Mouse (Mus musculus) midbrain, postnatal 0 days (tissue): ENCODE results near the gene Rock2. TPM values are rescaled to one million over a fixed set of nuclear protein-coding genes. Genes with fewer than 3 reads are reported as not detected.
A peak's percentile ranks its signal among the peaks of the same experiment; 100 is the strongest.

Experiments used
- ATAC-seq: fragments of 200-750 bp; cut with Nextera tagmentation; 2 replicates; pipeline ENCODE4 v1.8.0; 2017; ENCODE audit warnings: moderate number of reproducible peaks, mild to moderate bottlenecking, moderate TSS enrichment, moderate library complexity; ENCODE audit not compliant: low FRiP score
- DNase-seq: peaks from one replicate; pipeline ENCODE4 v3.0.0-alpha.2; 2015; ENCODE audit warnings: low spot score
- H3K27ac ChIP-seq: fragments of 300-500 bp; sonication (generic); 2 replicates; pipeline ENCODE4 v1.5.1; 2014; ENCODE audit warnings: low read depth, mild to moderate bottlenecking, low read length, mixed read lengths
- H3K27me3 ChIP-seq: fragments of 300-500 bp; sonication (generic); 2 replicates; pipeline ENCODE4 v1.6.1; 2014; ENCODE audit warnings: low read length, control low read depth, mixed read lengths; ENCODE audit not compliant: insufficient read depth
- H3K36me3 ChIP-seq: fragments of 300-500 bp; sonication (generic); 2 replicates; pipeline ENCODE4 v1.6.1; 2014; ENCODE audit warnings: low read length, control low read depth, mixed read lengths; ENCODE audit not compliant: insufficient read depth
- H3K4me1 ChIP-seq: fragments of 300-500 bp; sonication (generic); 2 replicates; pipeline ENCODE4 v1.6.1; 2014; ENCODE audit warnings: mild to moderate bottlenecking, control low read depth, antibody characterized with exemption, low read length, mixed read lengths; ENCODE audit not compliant: insufficient read depth
- H3K4me2 ChIP-seq: fragments of 300-500 bp; sonication (generic); 2 replicates; pipeline ENCODE4 v1.6.1; 2014; ENCODE audit warnings: low read depth, mild to moderate bottlenecking, low read length, mixed read lengths; ENCODE audit not compliant: poor library complexity, severe bottlenecking
- H3K4me3 ChIP-seq: fragments of 300-500 bp; sonication (generic); 2 replicates; pipeline ENCODE4 v1.5.1; 2014; ENCODE audit warnings: low read depth, mild to moderate bottlenecking, low read length, moderate library complexity
- H3K9ac ChIP-seq: fragments of 300-500 bp; sonication (generic); replicated peaks from 2 replicates; pipeline ENCODE4 v1.6.1; 2014; ENCODE audit warnings: mild to moderate bottlenecking, low read length, moderate library complexity, mixed read lengths; ENCODE audit not compliant: poor library complexity, severe bottlenecking
- H3K9me3 ChIP-seq: fragments of 300-500 bp; sonication (generic); 2 replicates; pipeline ENCODE4 v1.6.1; 2016; ENCODE audit warnings: low read length, control low read depth
- CTCF ChIP-seq: IDR thresholded peaks from 2 replicates; pipeline ENCODE4 v1.5.1; 2016; ENCODE audit warnings: antibody characterized with exemption, mild to moderate bottlenecking
- WGBS: fragments of 180-500 bp; shearing (Covaris S2); extraction: QIAGEN DNeasy Blood & Tissue Kit; methylation state at CpG from one replicate; pipeline ENCODE4 v1.1.7; 2014; 5-methylcytosine and 5-hydroxymethylcytosine counted together
- polyA plus RNA-seq: library from polyadenylated mRNA; unstranded; fragments of >200 nt; fragmentation: Nextera tagmentation; extraction: Ambion mirVana; gene quantifications from 2 replicates; pipeline ENCODE4 v1.2.1, GENCODE M21; 2015
- total RNA-seq: library from RNA; depleted of rRNA; stranded (reverse); fragments of >200 nt; gene quantifications from 2 replicates; pipeline ENCODE4 v1.2.3, GENCODE M21; 2014; rRNA removed

The Rock2 gene
- total and polyA plus RNA-seq, 2 experiments from 2014 or later: 12.7 to 27.3 TPM

- Histone ChIP-seq H3K27ac (no peak overlapping the region), H3K4me2 (no peak overlapping the region), H3K4me3 (no peak overlapping the region), H3K9me3 (no peaks in the 10 kb centered on the region), H3K36me3 (no peaks in the 10 kb centered on the region), H3K9ac (no peak overlapping the region), H3K4me1 (peaks cover 4% of the 10 kb centered on the region), H3K27me3 (no peaks in the 10 kb centered on the region)
- DNase-seq: no peak
- ATAC-seq: no peak
- WGBS: 70% methylated on average over 9 of the region's 9 CpGs
- no peak for TF ChIP-seq CTCF
These were observed 138.8 kb downstream of the Rock2 start for GRCm38 (mm10) chr12:17033464-17033841.

GRCm38 (mm10) chr12:17034671-17035070 lies 140.0 kb downstream of the Rock2 start:
- DNase-seq (no peak), ATAC-seq (no peak)
- Histone ChIP-seq H3K9me3 (no peaks in the 10 kb centered on the region), H3K36me3 (no peaks in the 10 kb centered on the region), H3K9ac (no peak overlapping the region), H3K4me2 (no peak overlapping the region), H3K4me3 (no peak overlapping the region), H3K27me3 (no peaks in the 10 kb centered on the region), H3K27ac (no peak overlapping the region), H3K4me1 (peaks cover 4% of the 10 kb centered on the region)
- 90% methylated on average over 5 of the region's 5 CpGs for WGBS
- TF ChIP-seq CTCF: no peak

DNA sequence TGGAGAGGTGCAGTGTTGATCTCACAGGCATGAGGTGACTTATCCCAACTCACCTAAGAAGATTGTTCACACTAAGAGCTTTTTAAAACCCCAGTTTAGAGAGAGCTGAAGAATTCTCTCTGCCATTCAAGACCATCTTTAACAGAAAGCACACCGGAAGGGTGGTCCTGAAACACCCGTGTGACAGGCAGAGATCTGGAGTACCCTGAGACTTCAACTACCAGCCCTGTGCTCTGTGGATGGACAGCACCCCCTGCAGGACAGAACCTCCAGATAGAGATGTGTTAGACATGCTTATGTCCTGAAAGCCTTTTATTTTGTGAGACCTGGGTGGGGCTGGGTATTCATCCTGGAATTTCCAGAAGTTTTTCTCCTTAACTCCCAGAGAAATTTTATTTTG lies 140.4 kb downstream of the Rock2 start:
- no peak for DNase-seq

GRCm38 (mm10) chr12:17036532-17036931 lies 141.8 kb downstream of the Rock2 start:
- TF ChIP-seq CTCF: no peak
- Histone ChIP-seq H3K36me3 (no peaks in the 10 kb centered on the region), H3K4me3 (no peak overlapping the region), H3K4me1 (peaks cover 4% of the 10 kb centered on the region), H3K9me3 (no peaks in the 10 kb centered on the region), H3K9ac (no peak overlapping the region), H3K27me3 (no peaks in the 10 kb centered on the region), H3K4me2 (no peak overlapping the region), H3K27ac (no peak overlapping the region)
- DNase-seq (no peak), ATAC-seq (no peak)
- 51% methylated on average over 9 of the region's 9 CpGs for WGBS

More for the DNA sequence above, 140.4 kb downstream of the Rock2 start:
- Histone ChIP-seq H3K9ac (no peak overlapping the region), H3K36me3 (no peaks in the 10 kb centered on the region), H3K9me3 (no peaks in the 10 kb centered on the region), H3K27me3 (no peaks in the 10 kb centered on the region), H3K27ac (no peak overlapping the region), H3K4me1 (peaks cover 4% of the 10 kb centered on the region), H3K4me3 (no peak overlapping the region), H3K4me2 (no peak overlapping the region)
- ATAC-seq: no peak
- peak; percentile 33 for TF ChIP-seq CTCF
- 60% methylated on average over 2 of the region's 2 CpGs for WGBS

DNA sequence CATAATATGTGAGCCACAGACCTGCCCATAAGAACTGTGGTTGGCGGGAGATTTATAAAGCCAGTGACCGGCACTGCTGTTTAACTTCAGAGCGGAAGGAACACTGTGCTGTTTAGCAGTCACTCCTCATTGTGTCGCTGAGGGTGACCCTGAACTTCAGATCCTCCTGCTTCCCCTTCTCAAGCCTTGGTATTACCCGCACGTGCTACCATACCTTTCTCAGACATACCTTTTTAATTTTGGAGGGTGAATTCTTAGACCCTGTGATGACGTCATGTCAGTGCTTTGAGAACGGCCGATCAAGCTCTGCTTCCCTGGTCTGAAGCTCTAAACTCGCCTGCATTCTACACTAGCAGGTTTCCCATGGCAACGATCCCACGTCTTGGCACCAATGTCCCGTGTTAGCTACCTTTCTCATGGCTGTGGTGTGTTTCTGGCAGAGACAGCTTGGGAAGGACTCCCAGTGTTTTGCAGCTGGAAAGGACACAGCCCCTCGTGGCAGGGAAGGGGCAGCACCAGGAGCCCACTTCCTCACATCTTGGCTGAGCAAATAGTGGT lies 142.4 kb downstream of the Rock2 start:
- ATAC-seq (no peak), DNase-seq (peak; percentile 48)
- H3K4me1 ChIP-seq: peaks cover 4% of the 10 kb centered on the region
- WGBS: 42% methylated on average over 14 of the region's 14 CpGs
- H3K4me2 ChIP-seq: no peak overlapping the region
- no peaks in the 10 kb centered on the region for H3K36me3 ChIP-seq
- H3K27ac ChIP-seq: no peak overlapping the region
- H3K9me3 ChIP-seq: no peaks in the 10 kb centered on the region
- H3K9ac ChIP-seq: 0 out of 2 replicates have a peak overlapping the region, but pooled peaks have one; percentile 4
- TF ChIP-seq CTCF: 0 out of 2 replicates have a peak, but pooled peaks have one; percentile 6
- no peaks in the 10 kb centered on the region for H3K27me3 ChIP-seq
- H3K4me3 ChIP-seq: no peak overlapping the region

Other genes starting within 250 kb of the Rock2 start
- 12.4 and 17.7 TPM in 2 replicates for gene Ntsr2, start 241.5 kb upstream of the Rock2 start, total RNA-seq
- gene Ntsr2, start 241.5 kb upstream of the Rock2 start, polyA plus RNA-seq: 11.1 and 15.1 TPM in 2 replicates
- gene Greb1, start 94.0 kb upstream of the Rock2 start, total RNA-seq: 1.3 and 3.7 TPM in 2 replicates
- 0.39 and 0.43 TPM in 2 replicates for gene Greb1, start 94.0 kb upstream of the Rock2 start, polyA plus RNA-seq
- 15.8 and 23.1 TPM in 2 replicates for gene E2f6, start 83.9 kb upstream of the Rock2 start, total RNA-seq
- 17.1 and 19.3 TPM in 2 replicates for gene E2f6, start 83.9 kb upstream of the Rock2 start, polyA plus RNA-seq
- 0.93 and 1.3 TPM in 2 replicates for gene Pqlc3, start 105.5 kb downstream of the Rock2 start, total RNA-seq
- 1.6 and 2.0 TPM in 2 replicates for gene Pqlc3, start 105.5 kb downstream of the Rock2 start, polyA plus RNA-seq
- gene 2410004P03Rik, start 116.8 kb downstream of the Rock2 start, total RNA-seq: 7.3 and 10.1 TPM in 2 replicates
- gene 2410004P03Rik, start 116.8 kb downstream of the Rock2 start, polyA plus RNA-seq: 7.1 and 10.6 TPM in 2 replicates